In genomic region chr12:101975601-101976571, GRCm38 (mm10) we compare ENCODE assay signal across 8 mouse cellular contexts. TPM values are rescaled to one million over a fixed set of nuclear protein-coding genes. Genes with fewer than 3 reads are reported as not detected.
DNase-seq lines count a peak whose midpoint lies in the region; ATAC-seq and TF ChIP-seq lines count a peak whose summit lies in the region.

Cpsf2 (plus strand) TSS chr12:101975988.

- WGBS in forebrain, embryonic 14.5 days: under 1% methylated on average over 77 of the region's 77 CpGs
- WGBS in lung, adult 2 months: under 1% methylated on average over 77 of the region's 77 CpGs

- H3K4me3 ChIP-seq in ES-Bruce4 (ENCODE audit: low read depth, low read length): peak within 1 kb of the TSS; percentile 88
- peak within 1 kb of the TSS; percentile 89 for H3K4me3 ChIP-seq in forebrain, embryonic 14.5 days (ENCODE audit: low read depth, low read length)
- peak within 1 kb of the TSS; percentile 91 for H3K4me3 ChIP-seq in lung, adult 2 months (replicated peaks; ENCODE audit: extremely low read depth, low read depth, low read length)

- peak within 1 kb of the TSS; percentile 63 for H3K9ac ChIP-seq in ES-Bruce4 (ENCODE audit: low read depth, poor library complexity, severe bottlenecking)
- H3K9ac ChIP-seq in forebrain, embryonic 14.5 days (ENCODE audit: low read length): peak within 1 kb of the TSS; percentile 92

- no peaks in the 10 kb centered on the region for H3K4me1 ChIP-seq in ES-Bruce4 (ENCODE audit: control insufficient read depth, insufficient read depth, low read length)
- peaks cover 18% of the 10 kb centered on the region for H3K4me1 ChIP-seq in forebrain, embryonic 14.5 days (ENCODE audit: control insufficient read depth, insufficient read depth, low read length)
- H3K4me1 ChIP-seq in lung, adult 2 months (ENCODE audit: control insufficient read depth, insufficient read depth, low read length): peaks cover 6% of the 10 kb centered on the region

- peak; percentile 13 for TF ChIP-seq POLR2A in ES-Bruce4 (IDR thresholded peaks at IDR 0.05; ENCODE audit: insufficient read depth, low read length)
- peak; percentile 51; the same call in 1 of the 2 replicates for TF ChIP-seq POLR2A in lung, adult 2 months (IDR thresholded peaks at IDR 0.05; ENCODE audit: borderline replicate concordance, extremely low read depth, low read depth, low read length)

- peak; percentile 96 for ATAC-seq in cerebellum, adult (ENCODE audit: insufficient number of reproducible peaks, low FRiP score, low TSS enrichment)
- peak; percentile 98 for ATAC-seq in forebrain, embryonic 14.5 days
- peak; percentile 76 for ATAC-seq in neutrophil, adult 5-6 weeks (ENCODE audit: extremely low read depth, insufficient number of reproducible peaks, low FRiP score, poor library complexity, severe bottlenecking)

- H3K36me3 ChIP-seq in ES-Bruce4 (ENCODE audit: control insufficient read depth, insufficient read depth, low read length, poor library complexity, severe bottlenecking): no peaks in the 10 kb centered on the region; the same call in 1 of the 2 replicates
- peaks cover 7% of the 10 kb centered on the region; the same call in 1 of the 2 replicates for H3K36me3 ChIP-seq in forebrain, embryonic 14.5 days (ENCODE audit: control insufficient read depth, insufficient read depth, low read length)

- 0 out of 2 replicates have a peak, but pooled peaks have one; percentile 51 for TF ChIP-seq EP300 in ES-Bruce4 (IDR thresholded peaks at IDR 0.05; ENCODE audit: insufficient read depth, low read depth, low read length)

- intact Hi-C loops in heart, postnatal 25 days (cut with DNase I): loop anchor here (1.0 to 5.0 kb wide), 3 partner anchors 18 to 491 kb away; partner anchors contain the start of genes Atxn3, Golga5 and Trip11

- peak; percentile 88 for DNase-seq in forebrain, embryonic 14.5 days (ENCODE audit: low spot score)
- DNase-seq in heart, postnatal 25 days (ENCODE audit: low spot score): peak; percentile 74
- DNase-seq in layer of hippocampus, adult 18-20 months (ENCODE audit: low spot score in 2 of 2): peak; percentile 85 to 88
- peak; percentile 95 for DNase-seq in lung, adult 2 months
- peak; percentile 63 to 75 for DNase-seq in thymus, adult 18-20 months

- peak within 1 kb of the TSS; percentile 31; the same call in 1 of the 2 replicates for H3K27ac ChIP-seq in ES-Bruce4 (ENCODE audit: insufficient read depth, low read length)
- peak within 1 kb of the TSS; percentile 91 for H3K27ac ChIP-seq in forebrain, embryonic 14.5 days (ENCODE audit: low read depth, low read length)

- TF ChIP-seq CTCF in ES-Bruce4 (IDR thresholded peaks at IDR 0.05; ENCODE audit: low read depth, low read length): no peak
- TF ChIP-seq CTCF in lung, adult 2 months (IDR thresholded peaks at IDR 0.05; ENCODE audit: insufficient read depth, low read length): no peak

- H3K27me3 ChIP-seq in ES-Bruce4 (ENCODE audit: control insufficient read depth, insufficient read depth, low read length, poor library complexity, severe bottlenecking): no peaks in the 10 kb centered on the region
- no peaks in the 10 kb centered on the region for H3K27me3 ChIP-seq in forebrain, embryonic 14.5 days (replicated peaks; ENCODE audit: control insufficient read depth, insufficient read depth, low read length)

- no peaks in the 10 kb centered on the region for H3K9me3 ChIP-seq in ES-Bruce4 (replicated peaks; ENCODE audit: control insufficient read depth, insufficient read depth, low read length, poor library complexity, severe bottlenecking)
- no peaks in the 10 kb centered on the region for H3K9me3 ChIP-seq in forebrain, embryonic 14.5 days (replicated peaks; ENCODE audit: control insufficient read depth, low read length)

- peak within 1 kb of the TSS; percentile 74 for H3K4me2 ChIP-seq in forebrain, embryonic 14.5 days (ENCODE audit: low read length)

RNA-seq across cellular contexts. Expression of gene Cpsf2, which starts in this region (rescaled TPM):
- 35.8 and 39.1 TPM in 2 replicates for polyA plus RNA-seq in ES-Bruce4 (2011; ENCODE audit: insufficient read depth, insufficient read length, low read depth, missing spikeins)
- 37.3 and 38.1 TPM in 2 replicates for polyA plus RNA-seq in forebrain, embryonic 14.5 days (2014; fragmentation: Nextera tagmentation; extraction: Ambion mirVana)
- 10 to 100 TPM; 13.2 to 13.9 TPM for total RNA-seq in heart, postnatal 25 days (2021)
- 10 to 100 TPM; 25.8 to 26.0 TPM for total RNA-seq in layer of hippocampus, adult 18-20 months (2021)
- polyA plus RNA-seq in lung, adult 2 months (2012; rRNA removed): 2.7 and 4.1 TPM in 2 replicates
- total RNA-seq in neutrophil, adult 5-6 weeks (2017): 63.7 and 64.7 TPM in 2 replicates

Comparison
In these comparisons a context has a peak if more than half of its experiments do, and no peak if none do; other contexts are left out.
1. Peak in every context shown above with its lines: DNase-seq, ATAC-seq, H3K4me3 ChIP-seq and H3K27ac ChIP-seq.